Mouse (Mus musculus): ENCODE measurements at regions not wholly inside any gene's neighbourhood (a gene's known extent, or its start where the extent isn't known, plus 50 kb on each side); places are given as distances from the start of the nearest gene placed in this dataset.

DNA sequence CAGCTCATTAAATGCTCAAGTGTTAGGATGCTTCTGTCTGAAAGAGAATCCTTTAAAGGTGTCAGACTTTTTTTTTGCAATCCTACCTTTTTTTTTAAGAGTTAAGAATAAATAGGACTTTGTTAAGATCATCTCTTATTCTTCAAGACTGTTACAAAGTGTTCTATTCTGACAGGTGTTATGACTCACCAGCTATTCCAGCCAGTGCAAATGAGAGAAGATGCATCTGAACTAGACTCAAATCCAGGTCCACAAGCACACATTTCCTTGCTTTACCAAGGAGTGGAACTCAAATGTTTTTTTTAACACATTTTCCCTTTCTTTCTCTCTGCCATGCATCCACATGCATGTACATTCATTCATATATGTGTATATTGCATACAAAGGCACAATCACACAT lies 98.4 kb upstream of the Atp10a start:
- CTCF ChIA-PET, result no interaction called here

DNA sequence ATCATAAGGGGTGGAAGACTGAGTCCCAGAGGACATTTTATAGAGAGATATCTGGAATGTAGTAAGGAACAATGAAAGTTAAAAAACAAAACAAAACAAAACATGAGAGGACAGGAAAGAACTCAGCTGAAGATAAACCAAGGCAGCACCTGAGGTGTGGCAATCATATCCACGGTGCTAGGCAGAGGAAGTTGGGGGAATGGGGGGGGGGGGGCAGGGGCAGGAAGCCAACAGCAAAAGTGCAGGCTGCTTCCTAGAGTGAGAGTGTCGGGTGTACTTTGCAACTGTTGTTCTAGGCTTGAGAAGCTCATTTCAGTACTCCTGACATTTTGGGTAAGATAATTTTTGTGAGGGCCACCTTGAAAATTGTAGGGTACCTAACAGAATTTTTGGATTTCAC lies 87.2 kb upstream of the Atp10a start:
- CTCF ChIA-PET, result interaction anchor here (0.6 kb wide), 1 partner anchor 220 kb away, joined by 3 read pairs; no protein-coding TSS in a partner anchor

DNA sequence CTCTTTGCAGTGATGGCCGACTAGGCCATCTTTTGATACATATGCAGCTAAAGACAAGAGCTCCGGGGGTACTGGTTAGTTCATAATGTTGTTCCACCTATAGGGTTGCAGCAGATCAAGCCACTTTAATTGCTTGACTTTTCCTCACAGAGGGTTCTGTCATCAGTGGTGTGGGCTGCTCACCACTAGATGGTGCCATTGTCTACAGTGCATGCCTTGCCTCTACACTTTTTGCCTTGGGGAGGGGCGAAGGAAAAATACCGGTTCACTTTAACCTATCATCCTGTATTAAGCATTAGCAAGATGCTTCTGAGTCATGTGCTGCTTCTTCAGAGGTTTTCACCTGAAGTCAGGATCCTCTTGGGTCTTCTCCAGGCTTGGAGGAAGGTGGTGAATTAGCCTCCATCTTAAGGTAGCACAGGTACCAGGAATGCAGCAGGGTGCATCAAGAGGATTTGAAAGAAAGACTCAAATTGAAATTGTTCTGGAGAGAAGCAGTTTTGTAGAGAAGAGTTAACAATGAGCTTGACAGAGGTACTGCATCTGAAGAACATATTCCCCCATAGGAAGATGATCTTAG lies 71.6 kb upstream of the Atp10a start:
- CTCF ChIA-PET, result interaction anchor here (0.6 kb wide), 1 partner anchor 31 kb away, joined by 5 read pairs; no protein-coding TSS in a partner anchor

DNA sequence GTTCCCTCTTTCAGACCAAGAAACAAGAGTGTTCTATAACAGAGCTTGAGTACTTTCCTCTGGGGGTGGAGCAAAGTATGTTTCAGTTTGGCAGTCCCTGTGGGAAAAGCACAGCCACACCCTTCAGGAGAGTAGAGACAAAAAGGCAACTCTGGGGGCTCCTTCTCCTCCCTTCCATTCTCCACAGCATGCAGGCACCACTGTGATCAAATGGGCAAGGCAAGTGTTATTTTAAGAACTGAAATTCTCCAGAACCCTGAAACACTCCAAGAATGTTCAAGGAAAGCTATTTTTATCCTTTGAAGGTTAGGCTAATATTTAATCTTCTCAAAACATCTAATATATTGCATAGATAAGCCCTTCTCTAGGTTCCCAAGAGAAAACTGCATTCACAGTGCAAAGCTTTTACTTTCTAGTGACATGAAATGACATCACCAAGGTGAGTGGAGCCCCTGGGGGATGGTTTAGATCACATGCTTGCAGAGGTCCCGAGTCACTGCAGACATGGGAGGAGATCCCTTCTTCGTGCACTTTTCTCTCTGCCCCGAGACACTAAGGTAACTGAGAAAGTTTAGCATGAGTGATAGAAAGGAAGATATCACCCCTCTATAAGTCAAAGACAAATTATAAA lies 70.2 kb upstream of the Atp10a start:
- CTCF ChIA-PET, result interaction anchor here (0.7 kb wide), 1 partner anchor 13 kb away, joined by 3 read pairs; no protein-coding TSS in a partner anchor

DNA sequence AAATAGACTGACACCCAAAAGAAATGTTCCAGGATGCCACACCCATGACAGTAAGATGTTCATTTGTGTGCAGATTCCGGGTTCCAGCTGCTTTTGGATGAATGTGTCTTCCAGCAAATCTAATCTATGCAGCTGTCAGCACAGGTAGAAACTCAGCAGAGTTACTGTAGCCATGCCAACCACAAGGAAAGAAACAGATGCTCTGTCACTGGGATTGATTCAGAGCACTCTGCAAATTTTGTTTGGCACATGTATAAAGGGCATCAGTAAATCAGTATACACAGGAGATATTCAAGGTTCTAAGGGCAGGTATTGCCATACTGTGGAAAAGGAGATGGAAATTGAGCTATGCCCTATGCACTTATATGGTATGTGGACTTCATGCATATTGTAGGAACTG lies 60.0 kb upstream of the Atp10a start:
- CTCF ChIA-PET, result no interaction called here
